Mouse (Mus musculus) intestine, embryonic 15.5 days (tissue): ENCODE data around the gene 1700003F12Rik. TPM values are rescaled to one million over a fixed set of nuclear protein-coding genes. Genes with fewer than 3 reads are reported as not detected.

ENCODE experiments used
- ATAC-seq: fragments of 200-750 bp; cut with Nextera tagmentation; 2 replicates; pipeline ENCODE4 v1.8.0; 2017; ENCODE audit warnings: moderate TSS enrichment, moderate library complexity
- H3K27ac ChIP-seq: fragments of 300-500 bp; sonication (generic); 2 replicates; pipeline ENCODE4 v1.5.1; 2015; ENCODE audit warnings: mild to moderate bottlenecking, inconsistent platforms
- H3K27me3 ChIP-seq: fragments of 300-500 bp; sonication (generic); replicated peaks from 2 replicates; pipeline ENCODE4 v1.6.1; 2015; ENCODE audit warnings: inconsistent platforms
- H3K36me3 ChIP-seq: fragments of 300-500 bp; sonication (generic); 2 replicates; pipeline ENCODE4 v1.6.1; 2015; ENCODE audit warnings: inconsistent platforms
- H3K4me1 ChIP-seq: fragments of 300-500 bp; sonication (generic); replicated peaks from 2 replicates; pipeline ENCODE4 v1.6.1; 2015; ENCODE audit warnings: inconsistent platforms
- H3K4me2 ChIP-seq: fragments of 300-500 bp; sonication (generic); replicated peaks from 2 replicates; pipeline ENCODE4 v1.6.1; 2015; ENCODE audit warnings: mild to moderate bottlenecking, inconsistent platforms
- H3K4me3 ChIP-seq: fragments of 300-500 bp; sonication (generic); replicated peaks from 2 replicates; pipeline ENCODE4 v1.5.1; 2015; ENCODE audit warnings: inconsistent platforms
- H3K9ac ChIP-seq: fragments of 300-500 bp; sonication (generic); 2 replicates; pipeline ENCODE4 v1.6.1; 2015; ENCODE audit warnings: inconsistent platforms
- H3K9me3 ChIP-seq: fragments of 300-500 bp; sonication (generic); 2 replicates; pipeline ENCODE4 v1.6.1; 2016; ENCODE audit warnings: inconsistent platforms
- WGBS: fragments of 180-500 bp; shearing (Covaris S2); methylation state at CpG from one replicate; pipeline ENCODE4 v1.1.7; 2015; 5-methylcytosine and 5-hydroxymethylcytosine counted together
- polyA plus RNA-seq: library from polyadenylated mRNA; unstranded; fragments of >200 nt; fragmentation: Nextera tagmentation; extraction: Ambion mirVana; gene quantifications from 2 replicates; pipeline ENCODE4 v1.2.1, GENCODE M21; 2015

The 1700003F12Rik gene
- polyA plus RNA-seq, 1 experiment from 2014 or later, result 0.57 TPM

DNA sequence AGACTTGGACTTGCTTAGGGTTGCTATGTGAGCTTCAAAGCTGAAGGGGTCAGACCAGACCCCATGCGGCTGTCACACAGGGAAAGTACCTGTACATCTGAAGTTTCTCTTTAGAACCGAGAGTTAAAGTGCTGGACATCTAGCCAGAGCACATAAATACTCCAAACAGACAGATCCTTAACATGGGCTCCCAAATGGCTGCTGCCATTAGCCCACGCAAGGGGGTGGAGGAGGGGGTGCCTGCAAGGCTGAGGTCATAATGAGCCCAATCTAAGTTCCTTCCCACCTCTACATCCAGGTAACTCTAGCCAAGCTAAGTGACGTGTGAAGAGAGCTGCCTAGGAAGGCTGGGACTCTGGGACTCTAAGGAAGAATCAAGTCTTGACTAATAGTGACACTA, 4.6 kb downstream of the 1700003F12Rik start, which contains the start of gene Actl10:
Actl10 (plus strand) TSS at position 301 of the 400 bp plus-strand sequence.
- no peaks in the 10 kb centered on the region for H3K36me3 ChIP-seq
- H3K4me2 ChIP-seq, result peak within 1 kb of the TSS; percentile 48
- peaks cover 18% of the 10 kb centered on the region for H3K4me1 ChIP-seq
- 78% methylated on average over 4 of the region's 4 CpGs for WGBS
- ATAC-seq, result no peak
- H3K27me3 ChIP-seq, result peaks cover 28% of the 10 kb centered on the region
- no peak within 1 kb of the TSS for H3K27ac ChIP-seq
- H3K4me3 ChIP-seq, result 0 out of 2 replicates have a peak within 1 kb of the TSS, but pooled peaks have one; percentile 5
- 0 out of 2 replicates have a peak within 1 kb of the TSS, but pooled peaks have one; percentile 1 for H3K9ac ChIP-seq
- H3K9me3 ChIP-seq, result no peaks in the 10 kb centered on the region

- 34% methylated on average over 21 of the region's 21 CpGs for WGBS
- no peaks in the 10 kb centered on the region for H3K9me3 ChIP-seq
- H3K27me3 ChIP-seq, result peaks cover 28% of the 10 kb centered on the region
- no peak overlapping the region for H3K9ac ChIP-seq
- H3K4me2 ChIP-seq, result peak overlapping the region; percentile 48
- ATAC-seq, result no peak
- no peak overlapping the region for H3K27ac ChIP-seq
- no peak overlapping the region for H3K4me3 ChIP-seq
- no peaks in the 10 kb centered on the region for H3K36me3 ChIP-seq
- peaks cover 18% of the 10 kb centered on the region for H3K4me1 ChIP-seq
These were observed 5.0 kb downstream of the 1700003F12Rik start for GRCm38 (mm10) chr2:154551927-154552326.

GRCm38 (mm10) chr2:154552424-154552907, 5.6 kb downstream of the 1700003F12Rik start:
- peak; percentile 37 for ATAC-seq
- H3K4me1 ChIP-seq, result peaks cover 18% of the 10 kb centered on the region
- 0 out of 2 replicates have a peak overlapping the region, but pooled peaks have one; percentile 1 for H3K9ac ChIP-seq
- H3K4me3 ChIP-seq, result 0 out of 2 replicates have a peak overlapping the region, but pooled peaks have one; percentile 5
- no peaks in the 10 kb centered on the region for H3K9me3 ChIP-seq
- H3K4me2 ChIP-seq, result peak overlapping the region; percentile 48
- no peak overlapping the region for H3K27ac ChIP-seq
- no peaks in the 10 kb centered on the region for H3K36me3 ChIP-seq
- WGBS, result 25% methylated on average over 27 of the region's 27 CpGs
- peaks cover 28% of the 10 kb centered on the region for H3K27me3 ChIP-seq

DNA sequence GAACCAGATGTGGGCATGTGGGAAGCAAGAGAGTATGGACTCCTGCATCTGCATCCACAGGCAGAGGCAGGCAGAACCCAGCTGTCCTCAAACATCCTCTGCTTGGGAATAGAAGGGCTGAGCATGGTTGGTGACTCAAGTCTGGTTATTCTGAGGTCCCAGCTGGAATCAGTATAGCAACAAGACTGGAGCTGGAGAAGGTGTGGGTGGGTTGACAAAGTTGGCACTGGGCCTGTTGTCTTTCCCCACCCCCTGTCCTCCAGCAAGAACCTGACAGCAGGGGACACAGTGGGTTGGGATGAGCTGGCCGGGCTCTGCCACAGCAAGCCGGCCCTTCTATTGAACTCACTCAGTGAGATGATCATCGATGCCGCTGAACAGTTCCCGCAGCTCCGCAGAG, 8.3 kb downstream of the 1700003F12Rik start:
- Histone ChIP-seq H3K9ac (no peak overlapping the region), H3K27me3 (peaks cover 24% of the 10 kb centered on the region), H3K4me3 (no peak overlapping the region), H3K27ac (no peak overlapping the region), H3K9me3 (no peaks in the 10 kb centered on the region), H3K4me2 (no peak overlapping the region), H3K36me3 (no peaks in the 10 kb centered on the region), H3K4me1 (peaks cover 17% of the 10 kb centered on the region)
- WGBS, result 89% methylated on average over 6 of the region's 6 CpGs
- ATAC-seq, result no peak

GRCm38 (mm10) chr2:154557184-154557832, 10.4 kb downstream of the 1700003F12Rik start:
- H3K4me1 ChIP-seq, result peaks cover 16% of the 10 kb centered on the region
- peaks cover 6% of the 10 kb centered on the region; the same call in 1 of the 2 replicates for H3K36me3 ChIP-seq
- no peak overlapping the region for H3K27ac ChIP-seq
- H3K4me3 ChIP-seq, result no peak overlapping the region
- 43% methylated on average over 5 of the region's 5 CpGs for WGBS
- no peaks in the 10 kb centered on the region for H3K9me3 ChIP-seq
- no peak overlapping the region for H3K9ac ChIP-seq
- ATAC-seq, result no peak
- peaks cover 7% of the 10 kb centered on the region for H3K27me3 ChIP-seq
- H3K4me2 ChIP-seq, result no peak overlapping the region

DNA sequence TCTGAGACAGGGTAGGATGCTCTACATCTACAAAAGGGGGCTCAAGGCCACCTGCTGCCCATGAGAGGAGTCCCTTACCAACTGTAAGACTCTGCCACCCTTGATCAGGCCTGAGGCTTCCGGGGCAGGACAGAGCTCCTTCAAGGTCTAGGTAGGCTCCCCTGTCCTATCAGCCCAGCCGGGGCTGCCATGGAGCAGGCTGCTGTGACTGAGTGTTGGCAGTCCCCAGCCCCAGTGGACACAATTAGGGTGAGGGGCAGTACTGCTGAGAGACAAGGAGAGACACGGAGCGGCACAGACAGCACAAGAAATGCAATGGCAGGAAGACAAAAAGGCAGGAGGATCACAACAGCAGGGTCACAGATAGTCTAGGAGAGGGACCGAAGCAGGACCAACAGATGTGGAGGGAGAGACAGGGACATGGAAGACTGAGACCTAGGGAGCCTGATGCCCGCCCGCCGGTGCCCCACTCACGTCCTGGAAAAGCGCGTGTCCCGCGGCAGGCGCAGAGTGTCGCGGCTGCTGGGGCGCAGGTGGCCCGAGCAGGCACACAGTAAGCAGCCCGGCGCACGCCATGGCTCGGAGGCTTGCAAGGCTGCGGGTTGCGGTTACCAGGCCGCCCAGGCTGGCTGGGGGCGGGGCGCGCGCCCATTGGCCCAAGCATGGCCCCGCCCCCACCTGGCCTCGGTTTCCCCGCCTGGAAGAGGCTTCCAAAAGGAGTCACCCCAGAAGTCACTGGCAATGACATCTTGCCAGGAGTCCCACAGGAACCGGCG, 11.6 kb downstream of the 1700003F12Rik start, which contains the start of gene Necab3:
Necab3 (minus strand) TSS at position 627 of the 776 bp plus-strand sequence.
- whole genome bisulfite sequencing, result 7% methylated on average over 34 of the region's 34 CpGs
- Histone ChIP-seq H3K36me3 (peaks cover 11% of the 10 kb centered on the region; the same call in 1 of the 2 replicates), H3K9me3 (no peaks in the 10 kb centered on the region), H3K9ac (peak within 1 kb of the TSS; percentile 26; the same call in 1 of the 2 replicates), H3K27me3 (no peaks in the 10 kb centered on the region), H3K4me2 (peak within 1 kb of the TSS; percentile 67), H3K27ac (no peak within 1 kb of the TSS), H3K4me3 (peak within 1 kb of the TSS; percentile 25), H3K4me1 (peaks cover 11% of the 10 kb centered on the region)
- ATAC-seq, result peak; percentile 76

- peaks cover 11% of the 10 kb centered on the region; the same call in 1 of the 2 replicates for H3K36me3 ChIP-seq
- peaks cover 37% of the 10 kb centered on the region for H3K4me1 ChIP-seq
- no peaks in the 10 kb centered on the region for H3K9me3 ChIP-seq
- H3K4me2 ChIP-seq, result no peak overlapping the region
- H3K27me3 ChIP-seq, result no peaks in the 10 kb centered on the region
- H3K27ac ChIP-seq, result no peak overlapping the region
- 88% methylated on average over 22 of the region's 22 CpGs for WGBS
- no peak overlapping the region for H3K9ac ChIP-seq
- no peak for ATAC-seq
- H3K4me3 ChIP-seq, result no peak overlapping the region
These were observed 16.8 kb downstream of the 1700003F12Rik start for GRCm38 (mm10) chr2:154563612-154564170.

DNA sequence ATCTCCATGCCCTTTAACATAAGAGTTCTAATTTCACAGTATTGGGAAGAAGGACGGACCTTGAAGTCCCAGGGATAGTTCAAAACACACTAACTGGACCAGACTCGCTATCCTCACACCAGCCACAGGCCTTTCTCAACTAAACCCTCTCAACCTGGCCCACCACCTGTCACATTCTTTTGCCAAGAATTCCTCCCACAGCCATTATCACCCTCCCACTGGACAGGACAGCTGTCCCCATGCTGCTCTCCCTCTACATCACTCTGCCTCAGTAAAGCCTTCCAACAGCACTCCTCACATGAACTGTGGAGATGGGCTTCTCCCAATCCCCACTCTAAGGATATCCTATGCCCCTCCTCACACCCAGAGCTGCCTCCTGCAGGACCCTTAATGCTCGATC, 18.7 kb downstream of the 1700003F12Rik start:
- H3K27me3 ChIP-seq, result no peaks in the 10 kb centered on the region
- WGBS, result 79% methylated on average over 3 of the region's 3 CpGs
- peaks cover 35% of the 10 kb centered on the region for H3K4me1 ChIP-seq
- H3K36me3 ChIP-seq, result peaks cover 9% of the 10 kb centered on the region; the same call in 1 of the 2 replicates
- no peak for ATAC-seq
- H3K27ac ChIP-seq, result no peak overlapping the region
- H3K9ac ChIP-seq, result no peak overlapping the region
- H3K9me3 ChIP-seq, result no peaks in the 10 kb centered on the region
- H3K4me3 ChIP-seq, result no peak overlapping the region
- H3K4me2 ChIP-seq, result no peak overlapping the region

DNA sequence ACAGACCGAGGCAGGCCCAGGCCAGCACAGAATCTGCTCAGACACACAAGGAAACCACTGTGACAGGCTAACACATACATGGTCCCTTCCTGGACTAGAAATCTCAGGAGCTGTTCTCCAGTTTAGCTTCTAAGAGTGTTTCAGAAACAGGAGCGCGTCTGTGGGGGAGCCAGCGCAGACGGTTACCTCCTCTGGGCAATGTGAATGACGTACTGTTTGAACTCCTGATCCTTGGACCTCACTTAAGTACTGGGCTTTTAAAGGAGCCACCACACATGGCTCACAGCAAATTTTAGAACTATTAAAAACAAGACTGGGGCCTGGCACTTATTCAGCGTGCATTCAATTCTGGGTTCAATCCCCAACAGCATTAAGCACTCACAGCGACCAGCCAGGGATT, 19.8 kb downstream of the 1700003F12Rik start:
- Histone ChIP-seq H3K27ac (no peak overlapping the region), H3K36me3 (peaks cover 9% of the 10 kb centered on the region; the same call in 1 of the 2 replicates), H3K4me2 (peak overlapping the region; percentile 9; the same call in 1 of the 2 replicates), H3K9me3 (no peaks in the 10 kb centered on the region), H3K4me3 (no peak overlapping the region), H3K4me1 (peaks cover 40% of the 10 kb centered on the region), H3K27me3 (no peaks in the 10 kb centered on the region), H3K9ac (peak overlapping the region; percentile 36; the same call in 1 of the 2 replicates)
- WGBS, result 40% methylated on average over 8 of the region's 8 CpGs
- no peak for ATAC-seq

GRCm38 (mm10) chr2:154567766-154568165, 20.9 kb downstream of the 1700003F12Rik start:
- peak overlapping the region; percentile 90 for H3K4me3 ChIP-seq
- ATAC-seq, result no peak
- peaks cover 41% of the 10 kb centered on the region for H3K4me1 ChIP-seq
- H3K4me2 ChIP-seq, result peak overlapping the region; percentile 78
- no peaks in the 10 kb centered on the region for H3K27me3 ChIP-seq
- peak overlapping the region; percentile 88; the same call in 1 of the 2 replicates for H3K27ac ChIP-seq
- H3K9me3 ChIP-seq, result no peaks in the 10 kb centered on the region
- 66% methylated on average over 2 of the region's 2 CpGs for WGBS
- peak overlapping the region; percentile 77; the same call in 1 of the 2 replicates for H3K9ac ChIP-seq
- peaks cover 4% of the 10 kb centered on the region; the same call in 1 of the 2 replicates for H3K36me3 ChIP-seq

DNA sequence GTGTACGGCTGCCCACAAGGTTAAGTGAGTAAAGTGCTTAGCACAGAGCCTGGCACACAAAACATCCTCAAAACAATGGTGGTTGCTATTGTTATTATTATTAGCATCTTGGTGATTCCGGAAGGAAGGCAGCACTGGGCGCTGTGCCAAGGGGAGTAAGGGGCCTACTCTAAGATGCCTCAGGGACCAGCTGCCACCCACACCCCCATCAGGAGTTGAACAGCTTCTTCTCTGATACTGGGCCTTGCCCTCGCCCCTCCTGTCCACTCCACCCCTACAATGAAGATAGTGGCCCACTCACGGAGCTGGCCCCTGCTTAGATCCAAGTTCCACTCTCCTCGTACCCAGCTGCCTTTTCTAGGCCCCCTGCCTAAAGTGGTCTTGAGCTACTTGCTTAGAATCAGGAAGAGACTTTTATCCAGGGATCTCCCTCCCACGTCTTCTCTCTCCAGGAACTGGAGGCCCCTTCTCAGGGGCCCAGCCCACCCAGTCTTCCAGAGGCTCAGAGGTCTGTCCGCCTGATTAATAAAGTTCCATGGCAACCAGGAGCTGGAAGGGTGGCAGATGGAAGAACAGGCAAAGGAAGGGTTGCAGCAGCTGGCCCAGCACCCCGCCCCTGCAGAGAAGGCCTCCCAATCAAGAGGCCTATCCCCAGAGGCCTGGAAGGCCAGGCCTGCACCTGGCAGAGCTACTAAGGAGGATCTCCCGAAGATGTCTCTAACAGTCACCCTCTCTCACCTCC, 21.6 kb downstream of the 1700003F12Rik start:
- H3K9me3 ChIP-seq, result no peaks in the 10 kb centered on the region
- peak overlapping the region; percentile 88 for H3K27ac ChIP-seq
- no peaks in the 10 kb centered on the region for H3K27me3 ChIP-seq
- peak overlapping the region; percentile 77 for H3K9ac ChIP-seq
- peak overlapping the region; percentile 78 for H3K4me2 ChIP-seq
- H3K4me3 ChIP-seq, result peak overlapping the region; percentile 90
- H3K4me1 ChIP-seq, result peaks cover 41% of the 10 kb centered on the region
- no peaks in the 10 kb centered on the region for H3K36me3 ChIP-seq
- ATAC-seq, result peak; percentile 24
- WGBS, result 12% methylated on average over 10 of the region's 10 CpGs
